9 mouse cellular contexts compared by ENCODE assay signal in the genomic region with DNA sequence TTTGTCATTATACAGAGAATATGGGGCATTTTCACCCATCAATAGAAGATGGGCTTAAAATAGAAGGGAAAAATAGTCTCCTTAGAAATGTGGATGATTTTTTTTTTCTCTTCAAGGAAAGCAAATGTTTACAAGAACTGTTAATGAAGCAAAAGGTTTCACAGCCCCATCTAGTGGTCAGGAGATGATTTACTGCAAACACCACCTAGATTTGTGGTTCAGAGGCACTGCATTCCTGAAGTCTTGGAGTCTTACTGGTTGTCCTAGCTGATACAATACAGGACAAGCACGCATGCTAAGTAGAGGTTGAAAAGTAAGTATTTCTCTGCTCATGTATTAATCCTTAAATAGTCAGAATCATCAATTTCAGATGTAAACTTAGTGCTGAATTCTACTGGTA.
DNase-seq lines count a peak whose midpoint lies in the region; ATAC-seq and TF ChIP-seq lines count a peak whose summit lies in the region.
"Had no signal": no experiment of that assay in that cellular context is flagged by ENCODE, and none has a peak within 500 bp of the region (broad histone marks: within the 10 kb centered on the region; RNA-seq: fewer than 3 reads in every experiment).

No protein-coding gene starts in this region.

- H3K4me3 ChIP-seq in lung, adult 2 months (replicated peaks; ENCODE audit: extremely low read depth, low read depth, low read length), result no peak overlapping the region
- no peak overlapping the region for H3K4me3 ChIP-seq in stomach, postnatal 0 days (ENCODE audit: low read depth, low read length)
- H3K4me3 ChIP-seq: embryonic facial prominence, embryonic 15.5 days; liver, embryonic 13.5 days had no signal

- no peaks in the 10 kb centered on the region for H3K36me3 ChIP-seq in stomach, postnatal 0 days (ENCODE audit: control insufficient read depth, insufficient read depth, low read length)
- H3K36me3 ChIP-seq: embryonic facial prominence, embryonic 15.5 days; liver, embryonic 13.5 days had no signal

- H3K4me1 ChIP-seq in lung, adult 2 months (ENCODE audit: control insufficient read depth, insufficient read depth, low read length), result no peaks in the 10 kb centered on the region
- no peaks in the 10 kb centered on the region for H3K4me1 ChIP-seq in stomach, postnatal 0 days (replicated peaks; ENCODE audit: control insufficient read depth, insufficient read depth)
- H3K4me1 ChIP-seq: embryonic facial prominence, embryonic 15.5 days; liver, embryonic 13.5 days had no signal

- no peak overlapping the region for H3K9ac ChIP-seq in stomach, postnatal 0 days (ENCODE audit: low read length)
- H3K9ac ChIP-seq: embryonic facial prominence, embryonic 15.5 days; liver, embryonic 13.5 days had no signal

- no peak overlapping the region for H3K27ac ChIP-seq in stomach, postnatal 0 days (replicated peaks)
- H3K27ac ChIP-seq: embryonic facial prominence, embryonic 15.5 days; liver, embryonic 13.5 days had no signal

- no peaks in the 10 kb centered on the region for H3K9me3 ChIP-seq in stomach, postnatal 0 days (ENCODE audit: control insufficient read depth, low read length)
- H3K9me3 ChIP-seq: embryonic facial prominence, embryonic 15.5 days; liver, embryonic 13.5 days had no signal

- peak; percentile 3 for DNase-seq in lung, postnatal 25 days (ENCODE audit: low spot score)
- DNase-seq in lung, adult 2 months, result no peak
- DNase-seq in cerebellum, adult 11 months, result peak; percentile 15
- peak; percentile 28 to 64 for DNase-seq in left cerebral cortex, postnatal 10 days (ENCODE audit: extremely low spot score in 1 of 2, low spot score in 2 of 2)
- DNase-seq in stomach, postnatal 0 days (ENCODE audit: low spot score), result no peak
- no peak for DNase-seq in urinary bladder, postnatal 10 days (ENCODE audit: low spot score)
- DNase-seq: liver, embryonic 13.5 days had no signal

- intact Hi-C loops in left cerebral cortex, postnatal 10 days (cut with DNase I), result no loop called here

- no peak for TF ChIP-seq EP300 in stomach, postnatal 0 days (optimal IDR thresholded peaks at IDR 0.05)

- peak; percentile 93 for ATAC-seq in frontal cortex, adult (ENCODE audit: low TSS enrichment)
- no peak for ATAC-seq in stomach, postnatal 0 days (ENCODE audit: low FRiP score, low TSS enrichment)

- 43% methylated on average over 1 of the region's 1 CpGs for WGBS in lung, adult 2 months
- 24% methylated on average over 1 of the region's 1 CpGs for WGBS in stomach, postnatal 0 days

- H3K27me3 ChIP-seq in stomach, postnatal 0 days (ENCODE audit: control insufficient read depth, insufficient read depth, low read length), result no peaks in the 10 kb centered on the region
- H3K27me3 ChIP-seq: embryonic facial prominence, embryonic 15.5 days; liver, embryonic 13.5 days had no signal

- H3K4me2 ChIP-seq in stomach, postnatal 0 days (replicated peaks; ENCODE audit: low read depth), result no peak overlapping the region
- H3K4me2 ChIP-seq: embryonic facial prominence, embryonic 15.5 days; liver, embryonic 13.5 days had no signal

- no peak for TF ChIP-seq POLR2A in lung, adult 2 months (IDR thresholded peaks at IDR 0.05; ENCODE audit: borderline replicate concordance, extremely low read depth, low read depth, low read length)

- TF ChIP-seq CTCF in lung, adult 2 months (IDR thresholded peaks at IDR 0.05; ENCODE audit: insufficient read depth, low read length), result no peak
- TF ChIP-seq CTCF in stomach, postnatal 0 days (IDR thresholded peaks at IDR 0.05; ENCODE audit: low read depth), result peak; percentile 82

Comparison
In these comparisons a context has a peak if more than half of its experiments do, and no peak if none do; other contexts are left out.
1. DNase-seq: peak in lung, postnatal 25 days (single experiment), cerebellum, adult 11 months (single experiment) and left cerebral cortex, postnatal 10 days (2 of 2); none in lung, adult 2 months (single experiment), stomach, postnatal 0 days (single experiment) and urinary bladder, postnatal 10 days (single experiment).